Mouse (Mus musculus) adrenal gland, postnatal 36 days (tissue): ENCODE measurements at regions not wholly inside any gene's neighbourhood (a gene's known extent, or its start where the extent isn't known, plus 50 kb on each side); places are given as distances from the start of the nearest gene placed in this dataset.

Experiments used
- DNase-seq, 2 experiments: peaks; one replicate each; pipeline ENCODE4 v3.0.0; 2021; ENCODE audit warnings: mixed read lengths in 1 of 2

GRCm38 (mm10) chr6:107894296-107895090, 170.4 kb upstream of the Setmar start:
- no peak for DNase-seq

- no peak for DNase-seq
Measured at GRCm38 (mm10) chr6:107910576-107910975, 154.3 kb upstream of the Setmar start.

- no peak for DNase-seq
Measured at GRCm38 (mm10) chr6:107911387-107911786, 153.5 kb upstream of the Setmar start.

- DNase-seq = no peak
Measured at GRCm38 (mm10) chr6:107923528-107924199, 141.2 kb upstream of the Setmar start.

GRCm38 (mm10) chr6:107924200-107924735, 140.6 kb upstream of the Setmar start:
- no peak for DNase-seq

GRCm38 (mm10) chr6:107930439-107931173, 134.2 kb upstream of the Setmar start:
- DNase-seq = no peak

GRCm38 (mm10) chr6:107931174-107931557, 133.7 kb upstream of the Setmar start:
- no peak for DNase-seq

GRCm38 (mm10) chr6:107936075-107936635, 128.7 kb upstream of the Setmar start:
- no peak for DNase-seq

- DNase-seq = no peak
Measured at GRCm38 (mm10) chr6:107968694-107969093, 96.2 kb upstream of the Setmar start.

GRCm38 (mm10) chr6:107998921-107999690, 65.7 kb upstream of the Setmar start:
- peak in 1 of 2 experiments; percentile 10 for DNase-seq

GRCm38 (mm10) chr6:108003231-108003630, 61.6 kb upstream of the Setmar start:
- no peak for DNase-seq

- DNase-seq = no peak
Measured at GRCm38 (mm10) chr6:108008323-108008722, 56.5 kb upstream of the Setmar start.
